Comparison of ENCODE assay signal across 8 mouse cellular contexts in the genomic region with DNA sequence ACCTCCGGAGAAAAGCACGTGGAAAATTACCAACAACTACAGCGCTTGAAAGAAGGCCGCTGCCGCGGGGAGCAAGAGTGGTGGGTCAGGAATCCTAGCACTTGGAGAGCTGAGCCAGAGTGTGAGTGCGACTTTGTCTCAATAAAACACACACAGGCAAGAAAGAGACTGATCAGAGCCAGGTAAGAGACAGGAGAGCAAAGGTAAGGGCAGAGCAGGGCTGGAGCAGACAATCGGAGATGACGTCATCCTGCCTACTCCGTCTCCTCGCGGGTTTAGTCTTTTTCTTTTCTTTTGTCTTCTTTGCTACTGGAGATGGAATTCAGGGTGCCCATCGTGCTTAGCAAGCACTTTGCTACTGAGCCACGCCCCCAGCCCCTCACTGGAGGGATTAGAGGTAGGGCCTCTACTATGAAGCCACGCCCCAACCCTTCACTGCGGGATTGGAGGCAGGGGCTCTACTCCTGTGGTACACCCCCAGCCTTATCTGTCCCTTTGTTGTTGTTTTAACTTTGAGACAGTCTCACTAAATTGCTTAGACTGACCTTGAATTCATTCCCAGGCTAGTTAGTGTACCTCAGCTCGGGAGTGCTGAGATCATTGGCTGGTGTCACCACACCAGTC. TPM values are rescaled to one million over a fixed set of nuclear protein-coding genes. Genes with fewer than 3 reads are reported as not detected.
A peak's percentile ranks its signal among the peaks of the same experiment; 100 is the strongest.
DNase-seq lines count a peak whose midpoint lies in the region; ATAC-seq and TF ChIP-seq lines count a peak whose summit lies in the region.
"Had no signal": no experiment of that assay in that cellular context is flagged by ENCODE, and none has a peak within 500 bp of the region (broad histone marks: within the 10 kb centered on the region; RNA-seq: fewer than 3 reads in every experiment).

No protein-coding gene starts in this region.

- no peaks in the 10 kb centered on the region for H3K36me3 ChIP-seq in ES-Bruce4 (ENCODE audit: control insufficient read depth, insufficient read depth, low read length, poor library complexity, severe bottlenecking)
- H3K36me3 ChIP-seq in ES-E14 (ENCODE audit: control insufficient read depth, insufficient read depth, low read length, poor library complexity, severe bottlenecking), result no peaks in the 10 kb centered on the region; the same call in 1 of the 2 replicates
- no peaks in the 10 kb centered on the region for H3K36me3 ChIP-seq in hindbrain, embryonic 11.5 days (ENCODE audit: control insufficient read depth, insufficient read depth, low read length)

- in situ Hi-C loops in ES-E14 (cut with MboI; ENCODE audit: low sequenced_read_pairs in 2 of 2, unreplicated experiment in 2 of 2), result no loop called here

- H3K27ac ChIP-seq in ES-Bruce4 (ENCODE audit: insufficient read depth, low read length) (peak overlapping the region; percentile 64; the same call in 1 of the 2 replicates), ES-E14 (ENCODE audit: insufficient read depth, low read depth, low read length, poor library complexity, severe bottlenecking) (no peak overlapping the region; the same call in 1 of the 2 replicates)
- H3K27ac ChIP-seq in hindbrain, embryonic 11.5 days (ENCODE audit: low read depth, low read length), result no peak overlapping the region
- H3K27ac ChIP-seq: layer of hippocampus, adult 2 months had no signal

- TF ChIP-seq POLR2A in ES-Bruce4 (IDR thresholded peaks at IDR 0.05; ENCODE audit: insufficient read depth, low read length), result no peak

- intact Hi-C loops in left cerebral cortex, postnatal 10 days (cut with DNase I), result no loop called here

- no peak for ATAC-seq in hindbrain, embryonic 11.5 days (ENCODE audit: low FRiP score)
- ATAC-seq in megakaryocyte, adult 5-6 weeks (ENCODE audit: poor library complexity, severe bottlenecking), result 0 out of 2 replicates have a peak, but pooled peaks have one; percentile 27

- DNase-seq in ES-E14 (ENCODE audit: low read depth, low spot score), result no peak
- DNase-seq in hindbrain, embryonic 11.5 days (ENCODE audit: low spot score), result peak; percentile 40
- no peak for DNase-seq in layer of hippocampus, adult 11-12 months (ENCODE audit: low spot score)
- DNase-seq in left cerebral cortex, postnatal 10 days (ENCODE audit: extremely low spot score in 1 of 2, low spot score in 2 of 2), result no peak
- no peak for DNase-seq in adrenal gland, adult 2 months

- H3K4me3 ChIP-seq in ES-Bruce4 (ENCODE audit: low read depth, low read length) (peak overlapping the region; percentile 38), ES-E14 (ENCODE audit: insufficient read depth in 1 of 2, low read depth in 1 of 2, low read length in 2 of 2, poor library complexity in 1 of 2, severe bottlenecking in 1 of 2) (no peak overlapping the region)
- no peak overlapping the region for H3K4me3 ChIP-seq in hindbrain, embryonic 11.5 days (ENCODE audit: low read depth, low read length)
- H3K4me3 ChIP-seq: layer of hippocampus, adult 2 months had no signal

- no peak for TF ChIP-seq EP300 in ES-Bruce4 (IDR thresholded peaks at IDR 0.05; ENCODE audit: insufficient read depth, low read depth, low read length)

- H3K9ac ChIP-seq in ES-Bruce4 (ENCODE audit: low read depth, poor library complexity, severe bottlenecking) (peak overlapping the region; percentile 29), ES-E14 (ENCODE audit: insufficient read depth, low read depth, low read length, poor library complexity, severe bottlenecking) (peak overlapping the region; percentile 38; the same call in 1 of the 2 replicates)
- H3K9ac ChIP-seq in hindbrain, embryonic 11.5 days (ENCODE audit: low read depth, low read length), result 0 out of 2 replicates have a peak overlapping the region, but pooled peaks have one; percentile 27

- WGBS in hindbrain, embryonic 11.5 days, result 30% methylated on average over 17 of the region's 17 CpGs

- TF ChIP-seq CTCF in ES-Bruce4 (IDR thresholded peaks at IDR 0.05; ENCODE audit: low read depth, low read length), result no peak

- peak overlapping the region; percentile 11; the same call in 1 of the 2 replicates for H3K4me2 ChIP-seq in hindbrain, embryonic 11.5 days (replicated peaks; ENCODE audit: low read depth, low read length)

- no peaks in the 10 kb centered on the region for H3K27me3 ChIP-seq in ES-Bruce4 (ENCODE audit: control insufficient read depth, insufficient read depth, low read length, poor library complexity, severe bottlenecking)
- H3K27me3 ChIP-seq in hindbrain, embryonic 11.5 days (ENCODE audit: control insufficient read depth, insufficient read depth, low read length), result no peaks in the 10 kb centered on the region

- H3K4me1 ChIP-seq in ES-Bruce4 (ENCODE audit: control insufficient read depth, insufficient read depth, low read length) (peaks cover 3% of the 10 kb centered on the region), ES-E14 (ENCODE audit: control insufficient read depth in 2 of 2, insufficient read depth in 2 of 2, low read length in 2 of 2, poor library complexity in 1 of 2) (peaks cover 0 to 11% of the 10 kb centered on the region in 2 experiments; a peak in 1 of 4 replicates)
- H3K4me1 ChIP-seq in hindbrain, embryonic 11.5 days (replicated peaks; ENCODE audit: control insufficient read depth, insufficient read depth, low read length), result no peaks in the 10 kb centered on the region

- H3K9me3 ChIP-seq in ES-Bruce4 (replicated peaks; ENCODE audit: control insufficient read depth, insufficient read depth, low read length, poor library complexity, severe bottlenecking) (0 out of 2 replicates have a peak, but pooled peaks cover 3% of the 10 kb centered on the region), ES-E14 (ENCODE audit: control insufficient read depth, insufficient read depth, low read depth, low read length) (peaks cover 7% of the 10 kb centered on the region)
- no peaks in the 10 kb centered on the region for H3K9me3 ChIP-seq in hindbrain, embryonic 11.5 days (ENCODE audit: control insufficient read depth, low read length)

TF ChIP-seq in ES-E14, 5 proteins besides CTCF, POLR2A, EP300 and RAD21:
- TF ChIP-seq MAFK (IDR thresholded peaks at IDR 0.05; ENCODE audit: insufficient read depth, low read depth, low read length), result peak; percentile 55; the same call in 1 of the 2 replicates
- no peak for TF ChIP-seq HCFC1 (IDR thresholded peaks at IDR 0.05; ENCODE audit: borderline replicate concordance, insufficient read depth, low read length)
TF ChIP-seq in ES-E14: peak in this region for 1.

RNA-seq across cellular contexts. Expression of a gene that starts 11.7 kb away (rescaled TPM):
- 0.87 TPM in 1 of 2 replicates, not detected in the other for polyA plus RNA-seq in ES-Bruce4 (2011; ENCODE audit: insufficient read depth, insufficient read length, low read depth, missing spikeins)
- 0.27 and 0.37 TPM in 2 replicates for total RNA-seq in ES-E14 (2012; rRNA removed)
- polyA plus RNA-seq in hindbrain, embryonic 11.5 days (2014; fragmentation: Nextera tagmentation; extraction: Ambion mirVana), result 0.06 and 0.27 TPM in 2 replicates
- total RNA-seq in megakaryocyte, adult 5-6 weeks (2015), result not detected in 2 replicates
- total RNA-seq in megakaryocyte, adult 5-6 weeks (2017), result not detected in 2 replicates
- under 1 TPM; 0.18 to 0.24 TPM for total RNA-seq in left cerebral cortex, postnatal 10 days (2021)
- total RNA-seq in adrenal gland, adult 2 months (2021), result under 1 TPM in 1 of 2 experiments, not detected in 1; 0.09 TPM
- not detected in 2 replicates for polyA plus RNA-seq in adrenal gland, adult 2 months (2012; rRNA removed)

RNA-seq across cellular contexts. Expression of a gene that starts 14.8 kb away (rescaled TPM):
- polyA plus RNA-seq in ES-Bruce4 (2011; ENCODE audit: insufficient read depth, insufficient read length, low read depth, missing spikeins), result 2.2 and 4.1 TPM in 2 replicates
- 0.71 and 0.74 TPM in 2 replicates for total RNA-seq in ES-E14 (2012; rRNA removed)
- 1.7 and 2.1 TPM in 2 replicates for polyA plus RNA-seq in hindbrain, embryonic 11.5 days (2014; fragmentation: Nextera tagmentation; extraction: Ambion mirVana)
- total RNA-seq in megakaryocyte, adult 5-6 weeks (2015), result not detected in 2 replicates
- total RNA-seq in megakaryocyte, adult 5-6 weeks (2017), result 0.53 TPM in 1 of 2 replicates, not detected in the other
- 1 to 10 TPM; 1.2 to 2.2 TPM for total RNA-seq in left cerebral cortex, postnatal 10 days (2021)
- total RNA-seq in adrenal gland, adult 2 months (2021), result 1 to 10 TPM; 3.0 to 5.8 TPM
- 5.1 and 5.8 TPM in 2 replicates for polyA plus RNA-seq in adrenal gland, adult 2 months (2012; rRNA removed)

RNA-seq across cellular contexts. Expression of a gene that starts 27.2 kb away (rescaled TPM):
- 2.5 and 3.0 TPM in 2 replicates for polyA plus RNA-seq in ES-Bruce4 (2011; ENCODE audit: insufficient read depth, insufficient read length, low read depth, missing spikeins)
- total RNA-seq in ES-E14 (2012; rRNA removed), result 5.3 and 8.6 TPM in 2 replicates
- polyA plus RNA-seq in hindbrain, embryonic 11.5 days (2014; fragmentation: Nextera tagmentation; extraction: Ambion mirVana), result 4.9 and 5.1 TPM in 2 replicates
- 0.20 TPM in 1 of 2 replicates, not detected in the other for total RNA-seq in megakaryocyte, adult 5-6 weeks (2015)
- 0.29 TPM in 1 of 2 replicates, not detected in the other for total RNA-seq in megakaryocyte, adult 5-6 weeks (2017)
- total RNA-seq in left cerebral cortex, postnatal 10 days (2021), result 10 to 100 TPM; 15.1 to 15.8 TPM
- 10 to 100 TPM; 13.5 to 20.6 TPM for total RNA-seq in adrenal gland, adult 2 months (2021)
- polyA plus RNA-seq in adrenal gland, adult 2 months (2012; rRNA removed), result 42.9 and 56.4 TPM in 2 replicates

RNA-seq across cellular contexts. Expression of a gene that starts 29.3 kb away (rescaled TPM):
- 0.51 TPM in 1 of 2 replicates, not detected in the other for polyA plus RNA-seq in ES-Bruce4 (2011; ENCODE audit: insufficient read depth, insufficient read length, low read depth, missing spikeins)
- 0.54 and 0.74 TPM in 2 replicates for total RNA-seq in ES-E14 (2012; rRNA removed)
- 0.21 and 0.22 TPM in 2 replicates for polyA plus RNA-seq in hindbrain, embryonic 11.5 days (2014; fragmentation: Nextera tagmentation; extraction: Ambion mirVana)
- not detected in 2 replicates for total RNA-seq in megakaryocyte, adult 5-6 weeks (2015)
- not detected in 2 replicates for total RNA-seq in megakaryocyte, adult 5-6 weeks (2017)
- total RNA-seq in left cerebral cortex, postnatal 10 days (2021), result under 1 TPM; 0.45 to 0.47 TPM
- total RNA-seq in adrenal gland, adult 2 months (2021), result under 1 TPM in 1 of 2 experiments, not detected in 1; 0.31 TPM
- polyA plus RNA-seq in adrenal gland, adult 2 months (2012; rRNA removed), result 0.40 and 0.86 TPM in 2 replicates

RNA-seq across cellular contexts. Expression of a gene that starts 32.9 kb away (rescaled TPM):
- polyA plus RNA-seq in ES-Bruce4 (2011; ENCODE audit: insufficient read depth, insufficient read length, low read depth, missing spikeins), result 4.6 and 5.8 TPM in 2 replicates
- total RNA-seq in ES-E14 (2012; rRNA removed), result 0.31 and 0.63 TPM in 2 replicates
- polyA plus RNA-seq in hindbrain, embryonic 11.5 days (2014; fragmentation: Nextera tagmentation; extraction: Ambion mirVana), result 0.12 and 0.18 TPM in 2 replicates
- not detected in 2 replicates for total RNA-seq in megakaryocyte, adult 5-6 weeks (2015)
- total RNA-seq in megakaryocyte, adult 5-6 weeks (2017), result 0.22 TPM in 1 of 2 replicates, not detected in the other
- total RNA-seq in left cerebral cortex, postnatal 10 days (2021), result not detected
- total RNA-seq in adrenal gland, adult 2 months (2021), result under 1 TPM; 0.28 to 0.29 TPM
- 0.65 and 0.89 TPM in 2 replicates for polyA plus RNA-seq in adrenal gland, adult 2 months (2012; rRNA removed)
- total RNA-seq: layer of hippocampus, adult 2 months had no signal
